Mouse (Mus musculus) ES-Bruce4 (cell line): Measurements from ENCODE around the gene Anln.

Experiments
- CTCF ChIP-seq: IDR thresholded peaks from one replicate; pipeline ENCODE4 v1.8.1; 2011; ENCODE audit warnings: low read depth, low read length
- EP300 ChIP-seq: IDR thresholded peaks from 2 replicates; pipeline ENCODE4 v1.6.1; 2011; ENCODE audit warnings: low read depth, low read length; ENCODE audit not compliant: insufficient read depth
- POLR2A ChIP-seq: IDR thresholded peaks from one replicate; pipeline ENCODE4 v1.8.1; 2011; ENCODE audit warnings: low read length; ENCODE audit not compliant: insufficient read depth

DNA sequence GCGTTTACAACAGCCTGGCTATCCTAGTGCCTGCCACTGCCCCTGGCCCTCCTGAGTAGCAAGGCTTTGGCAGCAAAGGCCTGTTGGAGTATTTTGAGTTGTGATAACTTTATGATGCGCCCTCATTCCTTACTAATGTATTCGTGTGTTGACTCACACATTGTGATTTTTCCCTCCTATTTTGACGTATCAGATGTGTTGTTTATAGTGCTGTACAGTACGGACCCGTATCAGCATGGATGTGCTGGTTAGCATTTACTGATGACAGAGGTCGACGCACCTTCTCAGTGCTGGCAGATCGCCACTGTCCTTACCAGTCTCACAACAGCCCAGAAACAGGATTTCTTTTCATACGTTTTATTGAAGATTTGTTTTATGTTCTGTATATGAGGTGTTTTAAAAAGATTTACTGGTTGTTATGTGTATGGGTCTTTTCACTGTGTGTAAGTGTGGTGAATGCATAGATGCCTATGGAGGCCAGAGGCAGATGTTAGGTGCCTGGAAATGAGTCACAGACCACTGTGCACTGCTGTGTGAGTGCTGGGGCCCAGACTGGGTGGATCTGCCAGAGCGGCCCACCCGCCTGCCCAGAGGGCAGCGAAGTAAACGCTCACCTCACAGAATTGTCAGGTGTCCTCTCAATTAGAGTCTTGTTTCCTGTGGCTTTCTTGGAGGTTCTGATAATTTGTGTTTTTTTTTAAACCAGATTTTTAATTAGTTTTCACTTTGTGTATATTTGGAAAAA lies 39.9 kb upstream of the Anln start:
- TF ChIP-seq CTCF (no peak), POLR2A (no peak), EP300 (no peak)
